Mouse (Mus musculus): ENCODE data around the gene Bnipl.

- TF ChIP-seq ZNF384 (IDR thresholded peaks at IDR 0.05; ENCODE audit: low read depth, low read length), result no peak
- no peak for TF ChIP-seq HCFC1 (IDR thresholded peaks at IDR 0.05; ENCODE audit: borderline replicate concordance, insufficient read depth, low read length)
- no peak for TF ChIP-seq MAFK (IDR thresholded peaks at IDR 0.05; ENCODE audit: insufficient read depth, low read depth, low read length)
- no peak for TF ChIP-seq ZC3H11A (IDR thresholded peaks at IDR 0.05; ENCODE audit: borderline replicate concordance, low read depth, low read length)
Observed at GRCm38 (mm10) chr3:95250783-95251424, at the start of gene Bnipl.

Measured in ES-E14 (cell line).